Mouse (Mus musculus): Measurements from ENCODE around the gene Upk3b.
"Not testable (repeated sequence)": the region's sequence is repeated elsewhere in the genome, so short reads cannot be mapped to it uniquely, and the experiment has no call there.

Upk3b gene

GRCm38 (mm10) chr5:136036667-136037066 is 1.6 kb upstream of the Upk3b start:
- no peak for DNase-seq

DNA sequence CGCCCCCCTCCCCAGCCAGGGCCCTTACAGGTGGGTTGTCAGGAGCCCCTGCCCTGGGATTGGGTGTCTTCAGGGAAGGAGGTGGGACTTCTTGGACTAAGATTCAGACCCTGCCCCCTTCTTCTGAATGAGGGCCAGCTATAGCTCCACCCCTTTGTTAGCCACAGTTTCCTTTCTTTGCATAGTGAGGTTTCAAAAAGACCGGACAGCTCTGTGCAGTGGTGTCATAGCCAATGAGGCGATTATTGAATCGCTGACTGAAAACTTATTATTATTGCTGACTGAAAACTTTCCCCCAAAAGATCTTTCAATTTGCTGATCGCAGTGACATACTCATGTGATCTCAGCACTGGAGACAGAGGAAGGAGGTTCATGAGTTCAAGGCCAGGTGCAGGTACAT is 1.9 kb downstream of the Upk3b start:
- DNase-seq = no peak

DNA sequence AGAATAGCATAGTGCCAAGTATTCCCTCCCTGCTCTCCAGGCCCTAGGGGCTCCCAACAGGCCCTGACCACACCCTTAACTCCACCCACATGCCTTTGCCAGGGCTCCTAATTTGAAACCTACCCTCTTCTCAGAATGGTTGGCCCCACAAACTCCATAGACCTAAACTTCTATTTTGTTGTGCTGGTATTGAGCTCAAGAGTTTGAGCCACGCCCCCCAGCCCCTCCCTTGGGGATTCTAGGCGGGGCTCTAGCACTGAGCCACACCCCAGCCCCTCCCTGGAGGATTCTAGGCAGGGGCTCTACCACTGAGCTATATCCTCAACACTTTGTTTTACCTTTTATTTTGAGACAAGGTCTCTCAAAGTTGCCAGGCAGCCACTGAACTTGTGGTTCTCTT is 3.0 kb downstream of the Upk3b start:
- DNase-seq = no peak

DNA sequence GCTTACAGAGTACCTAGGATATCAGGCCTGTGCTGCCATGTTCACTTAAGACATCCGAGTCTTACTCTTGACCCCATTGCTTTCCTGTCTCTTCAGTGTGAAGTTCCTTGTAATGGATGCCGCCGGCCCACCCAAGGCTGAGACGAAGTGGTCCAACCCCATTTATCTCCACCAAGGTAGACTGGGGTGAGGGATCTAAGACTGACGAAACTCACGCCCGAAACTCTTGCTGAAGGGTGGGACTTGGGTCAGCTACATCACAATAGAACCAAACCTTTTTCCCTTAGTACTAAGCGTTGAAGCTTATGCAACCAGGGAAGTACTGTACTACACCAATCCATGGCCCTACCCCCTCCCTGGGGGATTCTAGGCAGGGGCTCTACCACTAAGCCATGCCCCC is 3.4 kb downstream of the Upk3b start:
- no peak for DNase-seq

- DNase-seq = no peak
These were observed 6.6 kb downstream of the Upk3b start for GRCm38 (mm10) chr5:136044865-136045264.

GRCm38 (mm10) chr5:136045408-136045807 is 7.1 kb downstream of the Upk3b start:
- no peak for DNase-seq

DNA sequence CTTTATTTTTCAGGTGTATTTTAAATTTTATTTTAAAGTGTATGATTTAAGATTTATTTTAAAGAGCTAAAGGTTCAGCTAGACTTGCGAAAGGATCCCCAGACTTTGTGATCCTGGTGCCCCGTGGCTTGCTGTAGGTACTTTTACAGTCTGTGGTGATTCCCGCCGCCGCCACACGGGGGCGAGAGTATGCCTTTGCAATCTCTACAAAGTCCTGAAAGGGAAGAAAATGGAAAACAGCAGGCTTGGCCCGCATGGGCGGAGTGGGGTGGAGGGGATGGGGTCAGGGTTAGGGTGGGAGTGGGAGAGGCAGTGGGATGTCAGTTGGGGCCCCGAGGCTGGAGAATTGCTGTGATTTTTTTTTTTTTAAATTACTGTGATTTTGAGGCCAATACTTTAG is 7.7 kb downstream of the Upk3b start:
- peak; percentile 83 for DNase-seq

- DNase-seq = not testable (repeated sequence)
These were observed 10.2 kb downstream of the Upk3b start for GRCm38 (mm10) chr5:136048541-136048940.

GRCm38 (mm10) chr5:136049926-136050325 is 11.6 kb downstream of the Upk3b start:
- DNase-seq = no peak

DNA sequence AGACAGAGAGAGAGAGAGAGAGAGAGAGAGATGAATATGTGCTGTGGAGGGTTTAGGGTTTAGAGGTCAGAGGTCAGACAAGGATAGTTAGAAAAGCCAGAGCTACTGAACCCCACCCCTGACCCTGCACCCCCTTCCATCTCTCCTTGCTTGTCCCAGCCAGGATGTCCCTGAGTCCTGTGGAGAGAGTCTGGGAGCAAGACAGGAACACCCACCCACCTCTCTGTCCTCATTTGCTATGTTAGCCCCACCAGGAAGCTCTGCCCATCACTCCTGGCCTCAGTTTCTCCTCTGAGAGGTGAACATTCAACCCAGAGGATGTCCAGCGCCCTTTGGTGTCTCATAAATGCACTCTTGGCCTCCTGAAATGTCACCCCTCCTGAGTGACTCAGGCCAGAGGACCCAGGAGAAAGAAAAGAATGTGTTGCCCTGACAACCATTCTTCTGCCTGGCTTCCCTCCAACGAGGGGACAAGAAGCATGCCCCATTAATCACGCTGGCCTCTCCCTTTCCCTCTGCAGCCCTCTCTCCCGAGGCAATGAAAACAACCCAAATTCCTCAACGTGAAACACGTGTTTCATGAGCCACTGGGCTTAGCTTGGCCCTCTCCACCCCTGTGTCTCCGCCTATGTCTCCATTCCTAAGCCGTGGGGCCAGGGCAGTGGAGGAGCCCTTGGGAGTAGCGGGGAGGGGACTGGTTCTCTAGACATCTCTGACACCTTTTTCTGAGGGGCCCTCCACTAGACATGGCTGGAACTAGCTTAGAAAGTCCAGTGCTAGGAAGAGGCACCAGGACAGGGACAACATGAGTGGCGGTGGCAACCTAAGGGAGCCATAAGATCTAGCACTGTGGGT is 13.2 kb downstream of the Upk3b start:
- no peak for DNase-seq

DNA sequence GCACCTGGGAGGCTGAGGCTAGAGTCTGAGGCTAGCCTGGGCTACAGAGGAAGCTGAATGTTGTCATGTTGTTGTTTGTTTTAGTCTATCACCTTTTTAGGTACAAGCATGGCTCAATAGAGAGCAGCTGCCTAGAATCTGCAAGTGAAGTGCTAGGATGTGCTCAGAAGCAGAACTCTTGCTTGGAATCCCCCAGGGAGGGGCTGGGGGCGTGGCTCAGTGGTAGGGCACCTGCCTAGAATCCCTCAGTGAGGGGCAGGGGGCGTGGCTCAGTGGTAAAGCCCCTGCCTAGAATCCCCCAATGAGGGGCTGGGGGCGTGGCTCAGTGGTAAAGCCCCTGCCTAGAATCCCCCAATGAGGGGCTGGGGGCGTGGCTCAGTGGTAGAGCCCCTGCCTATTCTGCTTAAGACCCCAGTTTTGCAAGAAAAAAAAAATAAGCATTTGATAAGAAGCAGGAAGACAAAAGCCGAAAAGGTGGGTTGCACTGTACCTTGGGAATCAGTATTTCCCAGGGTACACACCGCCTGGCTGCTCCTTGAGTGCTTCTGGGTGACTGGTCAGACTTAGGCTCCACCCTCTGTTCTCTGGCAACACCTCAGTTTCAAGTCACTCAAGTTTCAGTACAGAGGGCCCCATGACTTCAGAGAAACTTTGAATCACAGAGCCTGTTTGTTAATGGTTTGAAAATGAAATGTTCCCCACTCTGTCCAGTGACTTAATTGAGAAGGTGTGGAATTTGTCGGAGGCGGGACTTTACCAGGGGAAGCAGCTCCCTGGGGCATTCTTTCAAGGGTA is 14.8 kb downstream of the Upk3b start:
- no peak for DNase-seq

GRCm38 (mm10) chr5:136054301-136055077 is 16.2 kb downstream of the Upk3b start, which contains the start of gene Upk3bl:
TSS of gene Upk3bl (plus strand) at chr5:136054492.
- no peak for DNase-seq

DNA sequence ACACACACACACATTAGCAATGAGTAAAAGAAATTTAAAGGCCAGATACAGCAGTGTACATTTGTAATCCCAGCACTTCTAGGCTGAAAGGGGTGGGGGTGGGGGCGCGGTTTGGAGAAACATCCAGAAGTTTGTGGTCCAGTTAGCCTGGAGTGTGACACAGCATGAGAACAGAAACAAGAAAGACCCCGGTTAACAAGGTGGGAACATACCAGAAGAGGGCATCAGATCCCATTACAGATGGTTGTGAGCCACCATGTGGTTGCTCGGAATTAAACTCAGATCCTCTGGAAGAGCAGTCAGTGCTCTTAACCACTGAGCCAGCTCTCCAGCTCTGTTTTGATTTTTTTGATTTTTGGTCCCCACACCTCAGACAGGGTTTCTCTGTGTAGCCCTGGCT is 17.8 kb downstream of the Upk3b start:
- no peak for DNase-seq

DNA sequence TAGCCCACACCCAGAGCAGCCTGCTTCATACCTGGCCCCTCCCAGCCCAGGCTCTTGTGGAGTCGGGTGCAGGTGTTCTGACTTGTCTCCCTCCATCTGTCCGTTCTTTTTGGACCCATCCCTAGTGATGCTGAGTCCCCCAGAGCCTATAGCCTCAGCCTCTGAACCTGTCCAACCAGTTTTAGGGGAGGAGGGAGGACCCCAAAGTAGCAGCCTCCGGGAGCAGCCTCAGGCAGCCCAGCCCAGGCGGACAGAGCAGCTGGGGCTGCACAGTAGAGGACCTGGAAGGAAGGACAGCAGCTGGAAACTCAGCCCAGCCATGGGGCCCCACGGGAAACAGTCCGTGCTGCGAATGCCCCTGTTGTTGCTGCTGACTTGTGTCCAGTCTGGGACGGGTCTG is 18.8 kb downstream of the Upk3b start:
- no peak for DNase-seq

GRCm38 (mm10) chr5:136061567-136061966 is 23.3 kb downstream of the Upk3b start:
- DNase-seq = peak; percentile 62

DNA sequence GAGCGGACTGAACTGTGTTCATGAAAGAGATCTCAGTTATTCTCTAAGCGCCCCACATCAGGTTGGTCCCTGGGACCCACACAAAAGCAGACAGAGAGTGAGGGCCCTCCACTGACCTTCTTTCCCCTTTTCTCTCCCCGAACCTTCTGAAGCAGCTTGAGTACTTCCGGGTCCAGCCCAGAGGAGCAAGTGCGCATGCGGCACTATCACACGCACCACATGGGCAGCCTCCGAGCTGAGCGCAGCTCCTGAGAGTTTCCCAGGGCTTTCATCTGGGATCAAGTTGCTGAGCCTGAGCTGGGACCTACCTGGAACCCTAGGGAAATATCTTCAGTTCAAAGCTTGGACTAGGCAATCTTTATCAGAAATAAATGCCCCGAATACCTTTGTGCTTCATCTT is 25.6 kb downstream of the Upk3b start:
- no peak for DNase-seq

GRCm38 (mm10) chr5:136066404-136067148 is 28.3 kb downstream of the Upk3b start:
- not testable (repeated sequence) for DNase-seq

DNA sequence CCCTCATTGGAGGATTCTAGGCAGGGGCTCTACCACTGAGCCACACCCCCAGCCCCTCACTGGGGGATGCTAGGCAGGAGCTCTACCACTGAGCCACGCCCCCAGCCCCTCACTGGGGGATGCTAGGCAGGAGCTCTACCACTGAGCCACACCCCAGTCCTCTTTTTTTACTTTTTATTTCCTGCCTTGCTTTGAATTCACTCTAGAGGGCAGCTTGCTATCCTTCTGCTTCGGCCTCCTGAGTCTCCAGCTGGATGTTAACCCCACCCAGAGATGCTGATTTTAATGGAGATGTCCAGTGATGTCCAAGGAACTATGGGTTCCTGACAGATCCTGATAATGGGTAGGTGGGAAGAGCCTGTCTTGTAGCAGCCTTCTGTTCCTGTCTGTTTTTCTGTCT is 31.1 kb downstream of the Upk3b start:
- DNase-seq = no peak

DNA sequence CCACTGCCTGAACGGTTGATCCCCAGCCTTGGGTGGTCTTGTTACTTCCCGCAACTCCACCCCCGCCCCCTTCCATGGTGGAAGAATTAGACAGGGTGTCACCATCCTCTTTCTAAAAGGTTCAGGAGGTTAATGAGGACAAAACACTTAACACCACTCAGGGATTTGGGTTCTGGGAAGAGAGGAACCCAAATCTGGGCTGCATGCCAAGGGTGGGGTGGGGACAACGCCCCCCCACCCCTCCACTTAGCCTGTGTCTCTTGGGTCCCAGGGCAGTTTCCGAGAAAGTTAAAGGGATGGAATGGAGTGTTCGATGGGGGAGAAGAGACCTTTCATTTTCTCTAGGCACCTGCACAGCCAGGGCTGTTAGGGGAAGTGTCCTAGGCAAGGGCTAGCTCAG is 34.8 kb downstream of the Upk3b start:
- DNase-seq = no peak

DNA sequence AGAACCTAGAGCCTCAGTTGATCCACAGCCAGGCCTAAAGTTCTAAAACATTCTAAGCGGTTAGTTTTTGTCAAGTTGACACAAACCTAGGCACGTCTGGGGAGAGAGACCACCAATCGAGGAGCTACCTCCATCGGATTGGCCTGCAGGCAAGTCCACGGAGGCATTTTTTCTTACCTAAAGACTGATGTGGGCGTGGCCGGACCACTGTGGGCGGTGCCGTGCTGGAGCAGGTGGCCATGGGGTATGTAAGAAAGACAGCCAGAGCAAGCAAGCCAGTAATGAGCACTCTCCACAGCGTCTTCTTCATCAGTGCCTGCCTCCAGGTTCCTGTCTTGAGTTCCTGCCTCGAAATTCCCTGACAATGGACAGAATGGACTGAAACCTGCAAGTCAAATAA is 35.2 kb downstream of the Upk3b start:
- no peak for DNase-seq

DNA sequence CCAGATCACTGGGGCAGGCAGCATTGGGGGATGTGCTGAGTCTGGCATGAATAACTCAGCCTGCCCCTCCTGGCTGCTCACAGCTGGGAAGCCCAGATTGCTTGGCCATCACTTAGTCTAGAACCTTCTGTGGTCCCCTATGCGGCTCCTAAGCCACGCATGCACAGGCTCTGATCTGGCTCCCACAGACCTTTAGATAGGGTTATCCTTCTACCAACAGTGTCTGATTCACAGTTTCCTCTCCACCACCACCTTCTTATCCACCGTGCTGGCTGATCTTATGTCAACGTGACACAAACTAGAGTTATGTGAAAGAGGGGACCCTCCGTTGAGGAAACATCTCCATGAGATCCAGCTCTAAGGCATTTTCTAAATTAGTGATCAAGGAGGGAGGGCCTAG is 36.8 kb downstream of the Upk3b start:
- DNase-seq = no peak

- no peak for DNase-seq
These were observed 38.0 kb downstream of the Upk3b start for GRCm38 (mm10) chr5:136076284-136076683.

All from cerebellum, adult 9-10 months (tissue).